Mouse (Mus musculus): Measurements from ENCODE around the gene Vwf. TPM values are rescaled to one million over a fixed set of nuclear protein-coding genes. Genes with fewer than 3 reads are reported as not detected.

Gene Vwf
- polyA plus RNA-seq, 1 experiment: 64.0 TPM

DNA sequence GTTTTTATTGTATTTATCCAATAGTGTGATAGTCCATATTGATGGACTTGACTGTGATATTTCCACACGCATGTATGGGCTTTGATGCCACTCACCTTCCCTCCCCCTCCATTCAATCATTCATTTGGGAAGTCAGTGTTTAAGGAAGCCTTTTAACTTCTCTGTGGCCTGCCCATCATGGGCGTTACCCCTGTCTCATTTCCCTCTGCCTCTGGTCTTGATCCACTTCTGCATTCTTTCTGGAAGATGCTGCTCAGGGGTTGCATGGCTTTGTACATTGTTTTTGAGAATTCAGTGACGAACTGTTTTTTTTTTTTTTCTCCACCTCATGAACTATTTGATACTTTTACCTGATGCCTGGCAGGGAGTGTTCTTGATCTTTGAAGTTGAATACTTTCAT, 104.8 kb downstream of the Vwf start:
- no peaks in the 10 kb centered on the region for H3K36me3 ChIP-seq (ENCODE audit: control insufficient read depth, insufficient read depth, low read length)
- H3K27ac ChIP-seq (ENCODE audit: insufficient read depth, low read depth, low read length): no peak overlapping the region
- TF ChIP-seq CTCF (IDR thresholded peaks at IDR 0.05; ENCODE audit: extremely low read depth, insufficient read length, insufficient replicate concordance, low read depth, low read length) (no peak), POLR2A (IDR thresholded peaks at IDR 0.05; ENCODE audit: low read depth, low read length) (no peak)
- H3K27me3 ChIP-seq (ENCODE audit: control insufficient read depth, insufficient read depth, low read length): no peaks in the 10 kb centered on the region
- WGBS: 74% methylated on average over 3 of the region's 3 CpGs
- no peak overlapping the region for H3K4me3 ChIP-seq (ENCODE audit: low read depth, low read length)
- H3K4me1 ChIP-seq (ENCODE audit: control insufficient read depth, insufficient read depth, insufficient read length, low read length): peaks cover 8% of the 10 kb centered on the region; the same call in 1 of the 2 replicates

DNA sequence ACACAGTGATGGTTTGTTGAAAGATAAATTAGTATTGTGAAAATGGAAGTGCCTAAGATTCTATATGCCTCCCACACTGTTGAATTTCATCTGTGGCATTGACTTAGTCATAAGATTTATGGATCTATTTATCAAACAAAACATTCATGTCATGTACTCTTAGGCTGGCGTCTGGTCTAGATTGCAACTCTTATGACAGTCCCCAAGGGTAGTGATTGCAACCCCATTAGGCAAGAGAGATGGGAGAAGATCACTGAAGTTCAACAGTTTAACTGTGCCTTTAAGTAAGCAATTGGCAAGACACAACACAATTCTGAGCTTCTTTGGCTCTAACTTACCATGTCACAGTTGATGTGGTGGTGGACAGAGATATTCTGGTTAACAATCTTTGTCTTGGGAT, 106.8 kb downstream of the Vwf start:
- Histone ChIP-seq H3K36me3 (ENCODE audit: control insufficient read depth, insufficient read depth, low read length) (no peaks in the 10 kb centered on the region), H3K27me3 (ENCODE audit: control insufficient read depth, insufficient read depth, low read length) (no peaks in the 10 kb centered on the region), H3K27ac (ENCODE audit: insufficient read depth, low read depth, low read length) (no peak overlapping the region), H3K4me3 (ENCODE audit: low read depth, low read length) (no peak overlapping the region), H3K4me1 (ENCODE audit: control insufficient read depth, insufficient read depth, insufficient read length, low read length) (peaks cover 8% of the 10 kb centered on the region; the same call in 1 of the 2 replicates)
- TF ChIP-seq CTCF (IDR thresholded peaks at IDR 0.05; ENCODE audit: extremely low read depth, insufficient read length, insufficient replicate concordance, low read depth, low read length): no peak
- TF ChIP-seq POLR2A (IDR thresholded peaks at IDR 0.05; ENCODE audit: low read depth, low read length): no peak
- 25% methylated on average over 1 of the region's 1 CpGs for WGBS

DNA sequence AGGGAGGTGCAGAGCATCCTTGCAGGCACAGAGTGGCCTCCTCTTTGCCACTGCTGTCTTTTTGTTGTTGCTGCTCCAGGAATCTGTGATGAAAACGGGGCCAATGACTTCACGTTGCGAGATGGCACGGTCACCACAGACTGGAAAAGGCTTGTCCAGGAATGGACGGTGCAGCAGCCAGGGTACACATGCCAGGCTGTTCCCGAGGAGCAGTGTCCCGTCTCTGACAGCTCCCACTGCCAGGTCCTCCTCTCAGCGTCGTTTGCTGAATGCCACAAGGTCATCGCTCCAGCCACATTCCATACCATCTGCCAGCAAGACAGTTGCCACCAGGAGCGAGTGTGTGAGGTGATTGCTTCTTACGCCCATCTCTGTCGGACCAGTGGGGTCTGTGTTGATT, 110.3 kb downstream of the Vwf start:
- WGBS: 79% methylated on average over 13 of the region's 13 CpGs
- H3K27me3 ChIP-seq (ENCODE audit: control insufficient read depth, insufficient read depth, low read length): no peaks in the 10 kb centered on the region
- no peaks in the 10 kb centered on the region for H3K36me3 ChIP-seq (ENCODE audit: control insufficient read depth, insufficient read depth, low read length)
- no peaks in the 10 kb centered on the region for H3K4me1 ChIP-seq (ENCODE audit: control insufficient read depth, insufficient read depth, insufficient read length, low read length)
- TF ChIP-seq CTCF (IDR thresholded peaks at IDR 0.05; ENCODE audit: extremely low read depth, insufficient read length, insufficient replicate concordance, low read depth, low read length) (no peak), POLR2A (IDR thresholded peaks at IDR 0.05; ENCODE audit: low read depth, low read length) (no peak)
- H3K27ac ChIP-seq (ENCODE audit: insufficient read depth, low read depth, low read length): no peak overlapping the region
- no peak overlapping the region for H3K4me3 ChIP-seq (ENCODE audit: low read depth, low read length)

DNA sequence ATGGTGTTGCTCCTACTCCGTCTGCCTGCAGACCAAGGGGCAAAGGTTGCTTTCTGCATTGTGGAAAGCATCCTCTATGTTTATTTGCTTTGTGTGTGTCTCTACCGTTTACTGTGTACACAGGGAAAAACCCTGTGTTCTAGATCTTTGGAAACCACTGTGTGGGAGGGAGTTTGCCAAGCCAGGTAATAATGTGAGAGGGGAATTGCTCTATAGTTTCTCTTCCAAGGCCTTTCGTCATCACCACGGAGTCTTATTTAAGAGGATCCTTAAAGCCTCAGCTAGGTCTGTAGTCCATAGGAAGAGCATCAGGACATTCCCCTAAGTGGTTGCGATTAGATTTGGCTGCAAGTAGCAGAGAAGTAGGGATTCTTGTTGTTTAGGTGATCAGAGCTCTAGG, 111.4 kb downstream of the Vwf start:
- Histone ChIP-seq H3K36me3 (ENCODE audit: control insufficient read depth, insufficient read depth, low read length) (no peaks in the 10 kb centered on the region), H3K27me3 (ENCODE audit: control insufficient read depth, insufficient read depth, low read length) (no peaks in the 10 kb centered on the region), H3K4me1 (ENCODE audit: control insufficient read depth, insufficient read depth, insufficient read length, low read length) (no peaks in the 10 kb centered on the region), H3K27ac (ENCODE audit: insufficient read depth, low read depth, low read length) (no peak overlapping the region), H3K4me3 (ENCODE audit: low read depth, low read length) (no peak overlapping the region)
- WGBS: 54% methylated on average over 5 of the region's 5 CpGs
- TF ChIP-seq CTCF (IDR thresholded peaks at IDR 0.05; ENCODE audit: extremely low read depth, insufficient read length, insufficient replicate concordance, low read depth, low read length): no peak
- TF ChIP-seq POLR2A (IDR thresholded peaks at IDR 0.05; ENCODE audit: low read depth, low read length): no peak

DNA sequence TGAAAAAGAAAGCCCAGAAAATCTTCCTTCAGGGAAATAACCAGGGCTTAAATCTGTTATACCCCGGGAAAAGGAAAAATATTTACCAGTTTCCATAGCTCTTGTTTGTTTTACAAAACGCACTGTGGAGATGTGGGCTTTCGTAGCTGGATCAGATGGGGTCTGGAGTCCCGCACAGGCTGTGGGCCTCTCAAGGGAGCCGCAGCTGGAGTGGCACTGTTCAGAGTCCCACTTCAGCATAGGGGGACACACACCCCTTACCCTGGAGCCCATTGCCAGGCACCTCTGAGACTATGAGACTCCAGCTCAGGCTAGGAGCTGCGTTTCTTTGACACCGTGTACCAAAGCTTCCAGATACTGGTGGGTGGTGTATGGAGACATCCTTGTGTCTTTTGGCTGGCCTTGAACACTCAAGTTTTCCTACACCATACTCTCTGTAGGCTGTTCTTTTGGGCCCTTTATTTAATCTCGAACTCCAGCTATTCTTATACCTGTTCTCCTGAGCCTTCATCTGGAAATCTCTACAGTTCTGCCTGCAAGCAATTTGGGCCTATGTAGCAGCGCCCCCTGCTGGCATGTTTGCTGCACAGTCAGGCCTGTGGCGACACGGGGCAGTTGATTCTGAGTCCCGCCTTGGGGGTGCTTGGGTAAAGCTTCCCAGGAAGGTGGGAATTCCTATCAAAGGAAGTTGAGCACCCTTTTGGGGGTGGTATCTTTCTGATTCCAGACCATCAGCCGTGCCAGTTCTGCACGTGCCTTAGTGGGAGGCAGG, 114.7 kb downstream of the Vwf start:
- no peak overlapping the region for H3K27ac ChIP-seq (ENCODE audit: insufficient read depth, low read depth, low read length)
- TF ChIP-seq CTCF (IDR thresholded peaks at IDR 0.05; ENCODE audit: extremely low read depth, insufficient read length, insufficient replicate concordance, low read depth, low read length) (peak; percentile 95), POLR2A (IDR thresholded peaks at IDR 0.05; ENCODE audit: low read depth, low read length) (no peak)
- H3K4me3 ChIP-seq (ENCODE audit: low read depth, low read length): no peak overlapping the region
- no peaks in the 10 kb centered on the region for H3K36me3 ChIP-seq (ENCODE audit: control insufficient read depth, insufficient read depth, low read length)
- 43% methylated on average over 14 of the region's 14 CpGs for WGBS
- no peaks in the 10 kb centered on the region for H3K27me3 ChIP-seq (ENCODE audit: control insufficient read depth, insufficient read depth, low read length)
- H3K4me1 ChIP-seq (ENCODE audit: control insufficient read depth, insufficient read depth, insufficient read length, low read length): no peaks in the 10 kb centered on the region

DNA sequence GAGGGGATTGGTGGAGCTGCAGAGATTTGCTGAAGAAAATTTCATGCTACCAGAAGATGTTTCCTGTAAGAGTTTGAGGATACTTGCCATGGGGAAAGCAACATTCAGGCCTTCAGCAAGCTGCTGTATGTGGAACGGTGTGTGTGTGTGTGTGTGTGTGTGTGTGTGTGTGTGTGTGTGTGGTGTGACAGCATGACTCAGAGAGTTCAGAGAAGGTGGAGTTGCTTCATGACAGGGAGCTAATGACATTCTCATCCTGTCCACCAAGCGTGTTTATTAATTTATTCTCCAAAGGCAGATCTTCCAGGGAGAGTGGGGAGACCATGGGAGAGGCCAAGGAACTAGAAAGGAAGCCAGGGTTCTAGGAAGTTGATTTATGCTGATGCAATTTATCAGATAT, 117.3 kb downstream of the Vwf start:
- 60% methylated on average over 2 of the region's 2 CpGs for WGBS
- TF ChIP-seq POLR2A (IDR thresholded peaks at IDR 0.05; ENCODE audit: low read depth, low read length) (no peak), CTCF (IDR thresholded peaks at IDR 0.05; ENCODE audit: extremely low read depth, insufficient read length, insufficient replicate concordance, low read depth, low read length) (no peak)
- Histone ChIP-seq H3K4me3 (ENCODE audit: low read depth, low read length) (no peak overlapping the region), H3K27me3 (ENCODE audit: control insufficient read depth, insufficient read depth, low read length) (no peaks in the 10 kb centered on the region), H3K4me1 (ENCODE audit: control insufficient read depth, insufficient read depth, insufficient read length, low read length) (no peaks in the 10 kb centered on the region), H3K27ac (ENCODE audit: insufficient read depth, low read depth, low read length) (no peak overlapping the region), H3K36me3 (ENCODE audit: control insufficient read depth, insufficient read depth, low read length) (no peaks in the 10 kb centered on the region)

DNA sequence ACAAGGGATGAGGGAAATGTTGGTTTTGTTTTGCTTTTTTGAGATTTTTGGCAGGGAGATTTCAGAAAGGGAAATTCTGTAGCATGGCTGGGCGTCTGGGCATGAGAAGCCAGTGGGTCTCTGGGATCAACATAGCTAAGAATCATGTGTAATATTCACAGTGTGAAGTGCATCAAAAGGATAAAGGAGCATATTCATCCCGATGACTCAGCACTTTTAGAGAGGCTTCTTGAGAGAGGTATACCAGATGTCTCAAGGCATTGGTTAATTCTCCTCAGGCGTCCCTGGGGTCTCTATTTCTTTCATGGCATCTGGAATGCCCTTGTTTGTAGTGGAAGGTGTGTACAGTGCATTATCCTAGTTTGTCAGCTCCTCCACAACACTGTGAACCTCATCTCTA, 125.3 kb downstream of the Vwf start:
- no peaks in the 10 kb centered on the region for H3K36me3 ChIP-seq (ENCODE audit: control insufficient read depth, insufficient read depth, low read length)
- H3K27me3 ChIP-seq (ENCODE audit: control insufficient read depth, insufficient read depth, low read length): no peaks in the 10 kb centered on the region
- TF ChIP-seq POLR2A (IDR thresholded peaks at IDR 0.05; ENCODE audit: low read depth, low read length): no peak
- TF ChIP-seq CTCF (IDR thresholded peaks at IDR 0.05; ENCODE audit: extremely low read depth, insufficient read length, insufficient replicate concordance, low read depth, low read length): no peak
- H3K4me3 ChIP-seq (ENCODE audit: low read depth, low read length): no peak overlapping the region
- H3K27ac ChIP-seq (ENCODE audit: insufficient read depth, low read depth, low read length): no peak overlapping the region
- H3K4me1 ChIP-seq (ENCODE audit: control insufficient read depth, insufficient read depth, insufficient read length, low read length): no peaks in the 10 kb centered on the region
- 72% methylated on average over 3 of the region's 3 CpGs for WGBS
